Mouse (Mus musculus): ENCODE data around the gene Osbpl7. TPM values are rescaled to one million over a fixed set of nuclear protein-coding genes. Genes with fewer than 3 reads are reported as not detected.

Osbpl7 gene
- polyA plus RNA-seq, 2 experiments from 2014 or later: 24.9 to 46.4 TPM

- ATAC-seq: no peak
These were observed 10.0 kb upstream of the Osbpl7 start for GRCm38 (mm10) chr11:97040301-97041021.

DNA sequence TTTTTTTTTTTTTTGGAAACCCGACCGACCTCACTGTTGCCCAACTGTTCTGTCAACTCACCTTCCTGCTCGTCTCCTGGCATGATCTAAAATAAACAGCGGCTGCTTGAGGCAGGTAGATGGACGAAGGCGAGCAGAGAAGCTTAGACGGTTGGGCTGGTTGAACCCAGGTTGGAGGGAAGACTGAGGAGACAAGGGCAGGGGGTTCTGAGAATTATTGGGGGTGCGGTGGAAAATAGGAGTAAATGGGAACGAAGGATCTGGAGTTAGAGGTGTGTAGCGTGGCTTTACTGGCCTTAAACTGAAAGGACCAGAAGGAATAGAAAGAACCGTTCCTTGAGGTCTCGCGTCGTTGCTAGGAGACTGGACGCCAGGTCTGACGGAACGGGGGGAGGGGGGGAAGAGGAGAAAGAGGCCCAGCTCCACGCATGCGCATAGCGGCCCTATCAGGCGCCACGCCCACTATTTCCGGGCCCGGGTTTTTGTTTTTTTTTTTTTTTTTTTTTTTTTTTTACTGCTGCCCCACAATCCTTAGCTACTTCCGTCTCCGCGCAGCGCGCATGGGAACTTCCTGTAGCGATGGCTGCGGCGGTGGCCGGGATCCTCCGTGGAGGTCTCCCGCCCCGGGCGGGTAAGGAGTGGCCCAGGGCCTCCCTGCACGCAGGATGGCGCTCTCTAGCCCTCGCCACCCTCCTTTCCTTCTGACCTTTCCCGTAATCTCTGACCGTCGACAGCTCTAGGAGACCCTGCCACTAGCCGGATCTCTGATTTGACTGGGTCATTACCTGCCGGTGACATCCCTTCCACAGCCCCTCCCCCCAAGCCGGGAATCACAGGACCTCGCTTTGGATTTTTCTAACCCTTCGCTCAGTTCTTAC, 9.2 kb upstream of the Osbpl7 start, which contains the start of the genes Lrrc46 and Mrpl10:
Gene Lrrc46, minus strand, starts transcription at position 386 of the 878 bp plus-strand sequence.
Gene Mrpl10, plus strand, starts transcription at position 539 of the 878 bp plus-strand sequence.
- ATAC-seq: peak; percentile 95

DNA sequence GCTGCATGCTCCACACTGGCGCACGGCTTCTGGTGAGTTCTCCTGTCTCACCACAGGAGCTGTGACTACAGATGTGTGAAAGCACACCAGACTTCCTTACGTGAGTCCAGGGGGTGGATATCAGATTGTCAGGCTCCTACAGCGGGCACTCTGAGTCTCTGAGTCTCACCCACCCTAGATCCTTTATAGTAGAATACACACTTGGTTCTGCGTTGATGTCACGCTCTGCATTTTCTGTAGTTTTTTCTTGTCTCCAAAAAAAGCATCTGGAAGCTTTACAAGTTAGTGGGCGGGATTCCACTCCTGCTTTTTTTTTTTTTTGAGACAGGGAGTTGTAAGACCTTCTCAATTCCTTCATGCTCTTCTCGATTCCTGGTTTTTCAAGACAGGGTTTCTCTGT, 5.5 kb upstream of the Osbpl7 start:
- ATAC-seq: no peak

GRCm38 (mm10) chr11:97045861-97046260, 4.6 kb upstream of the Osbpl7 start:
- no peak for ATAC-seq

GRCm38 (mm10) chr11:97048090-97048650, 2.3 kb upstream of the Osbpl7 start:
- no peak for ATAC-seq

DNA sequence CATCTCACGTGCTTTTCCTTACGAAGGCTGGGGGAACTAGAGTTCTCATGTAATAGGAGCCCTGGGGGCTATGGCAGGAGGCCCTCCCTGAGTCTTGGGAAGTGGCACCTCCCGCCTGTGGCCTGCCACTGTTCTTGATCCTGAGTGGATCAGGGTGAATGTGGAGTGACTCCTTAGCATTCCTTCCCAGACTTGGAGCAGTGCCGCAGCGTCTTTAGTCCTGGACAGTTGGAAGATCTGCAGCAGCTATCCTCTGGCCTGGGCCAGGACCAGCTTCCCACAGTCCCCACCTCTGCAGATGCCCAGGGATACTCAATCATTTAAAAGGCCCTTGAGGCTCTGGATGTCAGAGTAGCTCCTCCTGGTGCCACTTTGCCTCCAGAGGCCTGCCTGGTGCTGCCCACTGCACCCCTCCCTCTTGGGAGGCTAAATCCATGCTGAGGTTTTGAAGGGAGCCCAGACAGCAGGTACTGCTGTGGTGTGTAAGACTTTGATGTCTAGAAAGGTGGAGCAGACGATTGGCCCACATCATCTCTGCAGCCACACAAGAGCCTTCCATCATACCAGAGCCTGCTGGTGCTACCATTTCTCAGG, 839 bp upstream of the Osbpl7 start:
- ATAC-seq: no peak

DNA sequence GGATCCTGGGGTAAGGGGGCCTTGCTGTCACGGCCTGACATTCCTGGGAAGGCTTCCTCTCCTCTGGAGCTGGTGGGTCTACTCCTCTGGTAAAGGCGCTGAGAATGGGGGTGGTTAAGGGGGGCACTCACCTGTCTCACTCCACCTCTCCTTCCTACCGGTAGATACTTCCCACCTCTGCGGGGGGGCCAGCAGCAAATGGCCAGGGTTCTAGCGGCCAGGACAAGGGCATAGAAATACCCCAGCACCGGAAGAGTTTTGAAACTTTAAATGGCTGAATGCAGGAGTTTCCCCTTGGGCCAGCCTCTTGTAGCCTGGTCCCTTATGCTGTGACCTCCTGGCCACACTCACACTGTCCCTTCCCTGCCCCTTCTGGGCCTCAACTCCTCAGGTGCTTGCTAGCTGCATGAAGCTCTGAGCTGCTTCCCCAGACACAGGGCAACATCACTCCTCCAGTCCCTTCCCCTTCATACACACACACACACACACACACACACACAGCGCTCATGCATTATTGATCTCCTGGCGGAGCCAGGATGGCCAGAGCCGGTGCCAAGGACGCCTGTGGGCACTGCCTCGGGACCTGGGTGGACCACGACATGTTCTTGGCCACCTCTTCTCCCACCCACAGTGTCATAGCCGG, 637 bp downstream of the Osbpl7 start:
- ATAC-seq: no peak

DNA sequence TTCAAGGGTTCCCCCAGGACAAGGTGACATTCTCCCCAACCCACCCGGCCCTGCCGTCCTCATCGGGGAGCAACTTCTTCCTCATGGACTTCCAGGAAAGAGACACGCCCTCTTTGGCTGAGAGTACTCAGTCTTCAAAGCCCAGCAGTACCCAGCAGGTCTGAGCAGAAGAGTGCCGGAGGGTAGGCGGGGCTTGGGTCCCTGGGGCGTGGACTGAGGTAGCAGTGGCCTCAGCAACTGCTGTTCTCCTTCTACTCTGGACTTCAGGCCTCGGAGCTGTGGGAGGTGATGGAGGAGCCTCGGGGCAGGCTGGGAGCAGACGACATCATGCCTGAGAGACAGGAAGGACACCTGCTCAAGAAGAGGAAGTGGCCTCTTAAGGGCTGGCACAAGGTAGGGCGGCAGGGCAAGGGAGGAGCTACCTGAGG, 1.8 kb downstream of the Osbpl7 start:
- ATAC-seq: peak; percentile 14

- ATAC-seq: no peak
These were observed 13.0 kb downstream of the Osbpl7 start for GRCm38 (mm10) chr11:97063274-97063920.

DNA sequence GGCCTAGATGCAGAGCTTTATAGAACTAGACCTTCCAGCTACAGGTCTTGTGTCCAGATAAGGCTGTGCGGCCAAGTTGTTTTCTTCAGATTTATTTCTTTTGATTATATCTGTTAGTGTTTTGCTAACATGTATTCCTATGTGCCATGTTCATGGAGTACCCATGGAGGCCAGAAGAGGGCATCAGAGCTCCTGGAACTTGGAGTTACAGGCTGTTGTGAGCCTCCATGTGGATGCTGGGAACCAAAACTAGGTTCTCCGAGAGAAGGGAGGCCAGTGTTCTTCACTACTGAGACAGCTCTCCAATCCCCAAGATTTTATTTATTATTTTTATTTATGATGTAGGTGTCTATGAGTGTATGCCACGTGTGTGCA, 13.5 kb downstream of the Osbpl7 start:
- ATAC-seq: no peak

DNA sequence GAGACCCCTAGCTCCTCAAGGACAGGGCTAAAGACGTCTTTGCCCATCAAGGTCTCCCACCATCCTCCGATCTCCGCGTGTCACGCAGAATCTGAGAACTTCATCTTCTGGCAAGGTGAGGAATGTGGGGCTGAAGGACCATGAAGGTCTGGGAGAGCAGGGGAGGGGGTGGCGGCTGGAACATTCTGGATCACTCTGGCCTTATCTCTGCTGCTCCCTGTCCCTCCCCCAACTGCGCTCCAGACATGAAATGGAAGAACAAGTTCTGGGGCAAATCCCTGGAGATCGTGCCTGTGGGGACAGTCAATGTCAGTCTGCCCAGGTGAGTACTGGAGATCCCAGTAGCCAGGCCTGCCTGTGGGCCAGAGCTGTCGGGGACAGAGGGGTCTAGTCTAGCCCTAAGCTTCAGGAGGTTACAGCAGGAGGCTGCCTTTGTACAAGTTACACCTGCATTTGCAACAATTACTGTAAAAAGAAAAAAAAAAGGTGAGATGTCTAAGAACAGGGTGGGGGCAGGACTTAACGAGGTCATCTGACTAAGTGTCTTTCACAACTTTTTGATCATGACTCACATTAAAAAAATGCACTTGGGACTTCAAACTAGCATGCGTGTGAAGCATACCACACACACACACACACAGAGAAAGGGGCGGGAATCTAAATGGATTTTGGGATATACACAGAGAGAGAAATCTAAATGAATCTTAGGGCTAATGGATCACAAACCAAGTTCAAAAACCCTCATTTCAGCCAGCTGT, 15.3 kb downstream of the Osbpl7 start:
- no peak for ATAC-seq

- ATAC-seq: no peak
These were observed 16.4 kb downstream of the Osbpl7 start for GRCm38 (mm10) chr11:97066656-97067360.

- no peak for ATAC-seq
These were observed 18.9 kb downstream of the Osbpl7 start for GRCm38 (mm10) chr11:97069333-97069732.

DNA sequence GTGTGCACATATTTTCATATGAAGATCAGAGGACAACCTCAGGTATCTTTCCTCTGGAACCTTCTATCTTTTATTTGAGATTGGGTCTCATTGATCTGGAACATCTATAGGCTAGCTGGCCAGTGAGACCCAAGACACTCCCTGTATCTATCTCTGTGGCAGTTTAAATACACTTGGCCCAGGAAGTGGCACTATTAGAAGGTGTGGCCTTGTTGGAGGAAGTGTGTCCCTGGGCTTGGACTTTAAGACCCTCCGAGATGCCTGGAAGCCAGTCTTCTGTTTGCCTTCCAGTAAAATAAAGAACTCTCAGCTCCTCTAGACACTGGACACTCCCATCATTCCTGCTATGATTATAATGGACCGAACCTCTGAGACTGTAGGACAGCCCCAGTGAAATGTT, 19.3 kb downstream of the Osbpl7 start:
- ATAC-seq: no peak

DNA sequence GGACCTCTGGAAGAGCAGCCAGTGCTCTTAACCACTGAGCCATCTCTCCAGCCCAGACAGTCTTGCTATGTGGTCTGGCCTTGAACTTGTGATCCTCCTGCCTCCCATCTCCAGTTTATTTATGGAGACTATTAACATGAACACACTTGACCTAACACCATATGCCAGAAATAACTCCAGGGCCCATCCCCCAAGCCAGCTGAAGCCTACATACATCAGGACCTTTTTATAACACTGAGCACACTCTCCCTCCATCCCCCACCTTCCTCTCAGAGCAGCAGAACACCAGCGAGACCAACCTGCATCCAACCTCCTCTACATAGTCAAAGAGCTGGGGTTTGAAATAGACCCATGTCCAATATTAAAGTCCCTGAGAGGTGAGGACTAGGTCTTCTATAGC, 20.7 kb downstream of the Osbpl7 start:
- ATAC-seq: no peak

DNA sequence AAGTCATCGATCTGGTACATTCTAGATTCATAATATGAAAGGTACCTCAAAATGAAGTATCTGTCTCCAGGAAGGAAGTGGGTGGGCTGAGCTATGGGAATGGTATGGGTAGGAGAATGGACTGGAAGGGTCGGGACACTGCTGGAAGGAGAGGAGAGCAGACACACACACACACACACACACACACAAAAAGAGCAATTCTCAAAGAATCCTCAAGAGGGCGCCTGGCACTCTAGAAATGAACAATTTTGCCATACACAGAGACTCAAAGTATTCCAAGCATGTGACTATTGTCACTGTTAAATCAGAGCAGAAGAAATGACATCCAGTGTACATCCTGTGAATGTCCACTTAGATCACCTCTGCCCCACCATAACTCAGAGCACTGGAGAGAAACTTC, 22.1 kb downstream of the Osbpl7 start:
- ATAC-seq: peak; percentile 26

DNA sequence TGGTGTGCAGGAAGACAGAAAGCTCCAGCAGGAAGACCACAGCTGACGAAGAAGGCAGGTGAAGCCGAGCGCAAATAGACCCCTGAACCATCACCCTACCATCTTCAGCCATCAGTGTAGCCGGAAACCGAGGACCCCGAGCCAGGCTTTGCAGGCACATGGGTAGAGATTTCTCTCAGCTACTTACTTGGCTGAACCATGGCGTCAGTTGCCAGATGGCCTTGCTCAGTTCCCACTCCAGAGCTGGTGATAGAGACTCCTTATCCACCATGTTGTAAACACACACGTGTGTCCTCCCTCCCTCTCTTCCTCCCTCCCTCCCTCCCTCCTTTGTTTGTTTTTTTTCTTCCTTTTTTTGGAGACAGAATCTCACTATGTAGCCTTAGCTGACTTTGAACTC, 23.8 kb downstream of the Osbpl7 start:
- no peak for ATAC-seq

- no peak for ATAC-seq
These were observed 28.3 kb downstream of the Osbpl7 start for GRCm38 (mm10) chr11:97078751-97079150.

DNA sequence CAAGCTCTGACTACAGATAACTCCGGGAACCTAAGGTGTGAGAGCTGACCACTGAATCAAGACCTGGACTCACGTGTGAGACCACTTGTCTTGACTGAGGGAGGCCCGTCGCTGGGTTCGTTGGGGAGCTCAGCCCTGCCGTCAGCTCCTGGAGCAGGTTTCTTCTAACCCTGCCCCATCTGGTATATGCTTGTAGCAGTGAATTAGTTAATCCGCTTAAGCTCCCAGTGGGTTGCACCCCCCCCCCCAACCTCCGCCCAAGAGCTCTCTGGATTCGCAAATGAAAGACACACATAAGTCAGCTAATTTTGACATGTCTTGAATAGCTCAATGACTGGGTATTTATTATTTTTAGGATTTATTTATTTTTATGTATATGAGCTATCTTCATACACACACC, 29.9 kb downstream of the Osbpl7 start:
- ATAC-seq: no peak

GRCm38 (mm10) chr11:97082977-97083376, 32.5 kb downstream of the Osbpl7 start:
- peak; percentile 61 for ATAC-seq

All from CD4-positive, CD25-positive, alpha-beta regulatory T cell, adult 4 months (primary cell).